Mouse (Mus musculus) ES-E14 (cell line): ENCODE results near the gene Itgb4.

Experiments used
- HCFC1 ChIP-seq: IDR thresholded peaks from 2 replicates; pipeline ENCODE4 v1.6.1; 2012; ENCODE audit warnings: low read length, inconsistent platforms, borderline replicate concordance; ENCODE audit not compliant: insufficient read depth
- MAFK ChIP-seq: IDR thresholded peaks from 2 replicates; pipeline ENCODE4 v1.6.1; 2014; ENCODE audit warnings: mild to moderate bottlenecking, low read depth, low read length, inconsistent platforms; ENCODE audit not compliant: insufficient read depth
- ZC3H11A ChIP-seq: IDR thresholded peaks from 2 replicates; pipeline ENCODE4 v1.6.1; 2012; ENCODE audit warnings: low read depth, mild to moderate bottlenecking, inconsistent platforms, low read length, borderline replicate concordance

DNA sequence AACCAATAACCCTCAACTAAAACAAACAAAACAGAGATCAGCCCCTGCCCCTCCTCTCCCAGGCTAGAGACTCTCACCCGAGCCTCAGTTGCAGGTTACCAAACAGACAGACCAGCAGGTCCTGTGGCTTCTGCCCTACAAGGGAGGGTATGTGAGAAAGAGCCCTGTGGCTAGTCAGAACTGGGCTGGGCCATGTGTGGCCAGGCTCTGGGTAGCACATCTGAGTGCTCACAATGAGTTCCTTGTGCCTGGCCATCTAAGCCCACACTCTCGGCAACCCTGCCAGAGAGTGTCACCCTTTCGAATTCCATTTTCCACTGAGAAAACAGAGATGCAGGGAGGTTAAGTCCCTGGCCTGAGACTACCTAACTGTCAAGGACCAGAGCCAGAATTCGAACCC is 17.6 kb downstream of the Itgb4 start:
- no peak for TF ChIP-seq ZC3H11A
- no peak for TF ChIP-seq MAFK
- no peak for TF ChIP-seq HCFC1
